21 mouse cellular contexts compared by ENCODE assay signal in genomic region chr1:156463981-156464853, GRCm38 (mm10). TPM values are rescaled to one million over a fixed set of nuclear protein-coding genes. Genes with fewer than 3 reads are reported as not detected.
A peak's percentile ranks its signal among the peaks of the same experiment; 100 is the strongest.
DNase-seq lines count a peak whose midpoint lies in the region; ATAC-seq and TF ChIP-seq lines count a peak whose summit lies in the region.
"Had no signal": no experiment of that assay in that cellular context is flagged by ENCODE, and none has a peak within 500 bp of the region (broad histone marks: within the 10 kb centered on the region; RNA-seq: fewer than 3 reads in every experiment).

No protein-coding gene starts in this region.

- H3K9me3 ChIP-seq in hindbrain, postnatal 0 days (ENCODE audit: low read length) = peaks cover under 1% of the 10 kb centered on the region; the same call in 1 of the 2 replicates
- H3K9me3 ChIP-seq: embryonic facial prominence, embryonic 15.5 days; hindbrain, embryonic 15.5 days; neural tube, embryonic 15.5 days had no signal

- H3K36me3 ChIP-seq in hindbrain, postnatal 0 days (ENCODE audit: insufficient read depth, low read length) = no peaks in the 10 kb centered on the region

- H3K4me2 ChIP-seq in hindbrain, postnatal 0 days (ENCODE audit: low read depth, low read length) = no peak overlapping the region
- H3K4me2 ChIP-seq: embryonic facial prominence, embryonic 15.5 days; hindbrain, embryonic 15.5 days; neural tube, embryonic 15.5 days had no signal

- H3K4me3 ChIP-seq in hindbrain, postnatal 0 days (ENCODE audit: low read length) = no peak overlapping the region
- H3K4me3 ChIP-seq: embryonic facial prominence, embryonic 15.5 days; hindbrain, embryonic 15.5 days; neural tube, embryonic 15.5 days had no signal

- TF ChIP-seq CTCF in hindbrain, postnatal 0 days (IDR thresholded peaks at IDR 0.05; ENCODE audit: low read depth) = no peak

- ATAC-seq in hindbrain, postnatal 0 days = no peak
- ATAC-seq: forebrain, embryonic 16.5 days; intestine, postnatal 0 days had no signal

- no peak overlapping the region for H3K9ac ChIP-seq in hindbrain, postnatal 0 days (replicated peaks; ENCODE audit: low read length)
- H3K9ac ChIP-seq: embryonic facial prominence, embryonic 15.5 days; hindbrain, embryonic 15.5 days; liver, embryonic 14.5 days; neural tube, embryonic 15.5 days had no signal

- H3K27me3 ChIP-seq in hindbrain, postnatal 0 days (ENCODE audit: insufficient read depth, low read length) = no peaks in the 10 kb centered on the region
- H3K27me3 ChIP-seq: embryonic facial prominence, embryonic 15.5 days; hindbrain, embryonic 15.5 days; neural tube, embryonic 15.5 days had no signal

- peak; percentile 70 for DNase-seq in adrenal gland, adult 2 months
- no peak for DNase-seq in adrenal gland, adult 8-10 months
- DNase-seq in kidney, postnatal 10 days = peak; percentile 14
- DNase-seq in kidney, adult 18-20 months = no peak
- peak; percentile 38 for DNase-seq in heart, postnatal 4 days
- peak; percentile 73 for DNase-seq in lung, postnatal 36 days
- no peak for DNase-seq in cerebellum, adult 9-11 months
- DNase-seq in hindbrain, postnatal 0 days (ENCODE audit: low spot score) = no peak
- DNase-seq: cerebellum, adult 18-20 months; cerebellum, postnatal 36 days; gastrocnemius, postnatal 36 days; layer of hippocampus, postnatal 36 days; midbrain, embryonic 14.5 days; thymus, postnatal 25 days had no signal

- WGBS in hindbrain, postnatal 0 days = 90% methylated on average over 8 of the region's 8 CpGs

- H3K27ac ChIP-seq in hindbrain, postnatal 0 days = no peak overlapping the region
- H3K27ac ChIP-seq: embryonic facial prominence, embryonic 15.5 days; hindbrain, embryonic 15.5 days; liver, embryonic 14.5 days; neural tube, embryonic 15.5 days had no signal

- no peaks in the 10 kb centered on the region for H3K4me1 ChIP-seq in hindbrain, postnatal 0 days (ENCODE audit: insufficient read depth, low read length)
- H3K4me1 ChIP-seq: embryonic facial prominence, embryonic 15.5 days; hindbrain, embryonic 15.5 days; neural tube, embryonic 15.5 days had no signal

RNA-seq across cellular contexts. Expression of gene Soat1, which starts 9.9 kb away (rescaled TPM):
- 1,000 to 10,000 TPM; 1,258 to 1,398 TPM for total RNA-seq in adrenal gland, adult 2 months (2021)
- 116 and 185 TPM in 2 replicates for polyA plus RNA-seq in adrenal gland, adult 2 months (2012; rRNA removed)
- 1,000 to 10,000 TPM; 1,258 to 1,560 (median 1,464) TPM for total RNA-seq in adrenal gland, adult 8-10 months (2022)
- 10 to 100 TPM; 32.4 to 34.9 TPM for total RNA-seq in heart, postnatal 4 days (2021)
- 35.8 and 63.9 TPM in 2 replicates for total RNA-seq in hindbrain, postnatal 0 days (2014; rRNA removed)
- polyA plus RNA-seq in hindbrain, postnatal 0 days (2015; fragmentation: Nextera tagmentation; extraction: Ambion mirVana) = 11.1 and 16.2 TPM in 2 replicates

RNA-seq across cellular contexts. Expression of gene Axdnd1, which starts 43.3 kb away (rescaled TPM):
- 1 to 10 TPM; 1.7 to 9.1 TPM for total RNA-seq in adrenal gland, adult 2 months (2021)
- polyA plus RNA-seq in adrenal gland, adult 2 months (2012; rRNA removed) = 0.11 TPM in 1 of 2 replicates, not detected in the other
- 10 to 100 TPM in 1 of 4 experiments, 1 to 10 TPM in 3; 3.8 to 11.2 (median 4.3) TPM for total RNA-seq in adrenal gland, adult 8-10 months (2022)
- total RNA-seq in heart, postnatal 4 days (2021) = under 1 TPM in 1 of 2 experiments, not detected in 1; 0.12 TPM
- 0.16 TPM in 1 of 2 replicates, not detected in the other for total RNA-seq in hindbrain, postnatal 0 days (2014; rRNA removed)
- 0.33 and 0.40 TPM in 2 replicates for polyA plus RNA-seq in hindbrain, postnatal 0 days (2015; fragmentation: Nextera tagmentation; extraction: Ambion mirVana)
- polyA plus RNA-seq: embryonic facial prominence, embryonic 15.5 days; forebrain, embryonic 16.5 days; G1E; intestine, postnatal 0 days; neural tube, embryonic 15.5 days had no signal

RNA-seq across cellular contexts. Expression of gene Gm10031, which starts 59.6 kb away (rescaled TPM):
- total RNA-seq in adrenal gland, adult 2 months (2021) = 10 to 100 TPM; 37.5 to 44.6 TPM
- 13.3 and 20.3 TPM in 2 replicates for polyA plus RNA-seq in adrenal gland, adult 2 months (2012; rRNA removed)
- 10 to 100 TPM; 28.0 to 44.6 (median 34.7) TPM for total RNA-seq in adrenal gland, adult 8-10 months (2022)
- 10 to 100 TPM; 43.1 to 47.8 TPM for total RNA-seq in heart, postnatal 4 days (2021)
- 11.8 and 13.4 TPM in 2 replicates for total RNA-seq in hindbrain, postnatal 0 days (2014; rRNA removed)
- 0.40 and 0.44 TPM in 2 replicates for polyA plus RNA-seq in hindbrain, postnatal 0 days (2015; fragmentation: Nextera tagmentation; extraction: Ambion mirVana)

Comparison
In these comparisons a context has a peak if more than half of its experiments do, and no peak if none do; other contexts are left out.
1. DNase-seq: peak in adrenal gland, adult 2 months (single experiment), kidney, postnatal 10 days (single experiment), heart, postnatal 4 days (single experiment) and lung, postnatal 36 days (single experiment); none in adrenal gland, adult 8-10 months (single experiment), kidney, adult 18-20 months (single experiment), cerebellum, adult 9-11 months (single experiment) and hindbrain, postnatal 0 days (single experiment).
2. RNA of gene Soat1, which starts 9.9 kb away (total RNA-seq): 1,258 to 1,560 TPM in adrenal gland, adult 8-10 months and 1,258 to 1,398 TPM in adrenal gland, adult 2 months; 35.8 to 63.9 TPM in hindbrain, postnatal 0 days and 32.4 to 34.9 TPM in heart, postnatal 4 days; every median in the first group is over 10 times any median in the second.